Mouse (Mus musculus) urinary bladder, postnatal 25 days (tissue): ENCODE data around the gene Epha1.

Source experiments
- DNase-seq: peaks from one replicate; pipeline ENCODE4 v3.0.0; 2022; ENCODE audit warnings: low spot score

Gene Epha1

GRCm38 (mm10) chr6:42372816-42373547 is at the start of gene Epha1:
TSS of gene Epha1 (minus strand) at chr6:42373268.
- peak; percentile 72 for DNase-seq

GRCm38 (mm10) chr6:42421439-42421838 is 48.4 kb upstream of the Epha1 start:
- no peak for DNase-seq

- DNase-seq = no peak
Measured at GRCm38 (mm10) chr6:42419443-42419842, 46.4 kb upstream of the Epha1 start.

- DNase-seq = no peak
Measured at GRCm38 (mm10) chr6:42405134-42405533, 32.1 kb upstream of the Epha1 start, which contains the start of gene Tas2r135. TSS of gene Tas2r135 (plus strand) at chr6:42405434.

DNA sequence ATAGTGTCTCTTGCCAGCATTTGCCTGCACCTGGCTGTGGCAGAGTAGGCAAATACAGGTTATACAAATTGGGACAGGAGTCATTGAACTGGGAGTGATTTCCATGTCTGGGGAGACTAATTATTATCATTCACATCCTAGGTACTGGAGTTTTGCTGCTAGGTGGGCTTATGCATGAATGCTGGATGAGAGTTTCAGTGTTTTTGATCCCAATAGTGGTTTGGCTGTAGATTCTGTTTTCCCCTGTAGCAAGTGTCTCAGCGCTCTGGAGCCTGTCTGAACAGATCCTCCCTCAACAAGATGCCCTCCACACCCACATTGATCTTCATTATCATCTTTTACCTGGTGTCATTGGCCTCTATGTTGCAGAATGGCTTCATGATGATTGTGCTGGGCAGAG is 26.9 kb upstream of the Epha1 start, which contains the start of gene Tas2r143:
Tas2r143 (plus strand) TSS at position 301 of the 400 bp plus-strand sequence.
- no peak for DNase-seq

- DNase-seq = no peak
Measured at GRCm38 (mm10) chr6:42398998-42399397, 25.9 kb upstream of the Epha1 start.

- no peak for DNase-seq
Measured at GRCm38 (mm10) chr6:42398285-42398684, 25.2 kb upstream of the Epha1 start.

DNA sequence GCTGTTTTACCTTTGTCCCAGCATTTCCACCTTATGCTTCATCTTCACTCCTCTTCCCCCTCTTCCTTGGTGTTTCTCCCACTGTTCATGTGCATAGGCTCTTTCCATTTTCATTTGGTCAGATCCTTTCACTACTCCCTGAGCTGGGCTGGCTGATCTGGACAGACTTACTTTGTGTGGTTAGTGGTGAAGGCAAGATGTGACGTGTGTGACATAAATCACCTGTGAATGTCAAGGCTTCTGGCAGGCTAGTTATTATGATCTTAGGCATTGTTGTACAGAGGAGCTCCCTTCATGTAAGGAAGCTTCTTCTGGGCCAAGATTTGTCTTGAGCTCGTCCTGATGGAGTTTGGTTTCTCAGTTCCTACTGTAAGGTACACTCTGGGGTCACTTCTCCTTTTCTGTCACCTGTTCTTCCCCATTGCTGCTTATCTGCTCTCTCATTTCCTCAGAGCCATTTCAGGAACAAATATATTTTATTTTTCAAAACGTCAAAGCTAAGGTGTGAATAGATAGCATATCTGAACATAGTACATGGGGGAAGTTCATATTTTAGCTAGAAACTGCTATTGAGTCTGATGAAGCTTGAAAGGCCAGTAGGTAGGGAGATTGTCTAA is 24.1 kb upstream of the Epha1 start:
- no peak for DNase-seq

GRCm38 (mm10) chr6:42395960-42396809 is 23.1 kb upstream of the Epha1 start:
- DNase-seq = peak; percentile 86

- no peak for DNase-seq
Measured at GRCm38 (mm10) chr6:42391796-42392330, 18.8 kb upstream of the Epha1 start.

GRCm38 (mm10) chr6:42385635-42386034 is 12.6 kb upstream of the Epha1 start:
- no peak for DNase-seq

DNA sequence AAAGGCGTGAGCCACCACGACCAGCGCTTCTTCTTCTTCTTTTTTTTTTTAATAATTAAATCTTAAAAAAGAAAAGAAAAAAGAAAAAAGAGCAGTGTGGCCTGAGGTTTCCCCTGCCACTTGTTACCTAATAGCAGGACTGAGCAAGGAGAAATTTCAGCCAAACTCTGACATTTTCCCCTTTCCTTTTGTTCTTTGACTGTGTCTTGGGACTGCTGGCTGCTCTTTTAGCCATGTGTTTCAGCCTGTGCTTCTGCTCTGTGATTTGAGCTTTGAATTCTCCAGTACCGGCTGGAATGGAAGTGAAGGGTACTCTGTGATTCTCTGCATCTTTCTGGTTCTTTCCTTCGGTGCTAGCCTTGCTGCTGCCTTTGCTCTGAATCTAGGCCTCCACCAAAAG is 10.3 kb upstream of the Epha1 start:
- DNase-seq = no peak

GRCm38 (mm10) chr6:42381916-42382381 is 8.9 kb upstream of the Epha1 start:
- DNase-seq = no peak

GRCm38 (mm10) chr6:42381221-42381620 is 8.2 kb upstream of the Epha1 start:
- no peak for DNase-seq

DNA sequence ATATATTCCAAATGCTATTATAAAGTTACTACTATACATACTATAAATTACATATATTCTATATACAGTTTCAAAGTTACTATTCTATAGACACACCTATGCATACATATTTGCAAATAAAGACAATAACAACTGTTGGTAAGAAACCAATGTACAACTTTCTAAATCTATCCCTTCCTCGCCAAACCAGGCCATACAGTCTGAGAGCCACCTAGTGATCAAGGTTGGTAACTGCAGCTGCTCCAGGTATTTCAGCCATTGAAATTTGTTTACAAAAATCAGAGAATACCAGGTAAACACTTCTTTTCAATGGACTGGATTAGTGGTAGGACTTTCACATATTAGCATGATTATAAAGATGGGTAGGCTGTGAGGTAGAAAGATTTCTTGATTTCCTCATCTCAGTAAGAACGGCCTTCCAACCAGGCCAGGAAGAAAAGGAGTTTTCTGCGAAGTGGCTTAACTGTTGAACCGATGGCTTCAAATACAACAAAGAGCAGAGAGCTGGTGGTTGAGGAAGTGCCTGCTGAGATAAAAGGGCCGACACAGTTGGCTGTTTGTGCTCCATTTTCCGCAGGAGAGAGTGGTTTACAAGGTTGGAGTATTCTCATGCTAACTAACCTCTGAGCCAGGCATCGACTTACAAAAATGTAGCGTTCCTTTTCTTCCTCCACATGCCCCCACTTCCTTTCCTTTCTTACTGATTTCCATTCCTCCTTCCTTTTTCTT is 7.5 kb upstream of the Epha1 start:
- no peak for DNase-seq

DNA sequence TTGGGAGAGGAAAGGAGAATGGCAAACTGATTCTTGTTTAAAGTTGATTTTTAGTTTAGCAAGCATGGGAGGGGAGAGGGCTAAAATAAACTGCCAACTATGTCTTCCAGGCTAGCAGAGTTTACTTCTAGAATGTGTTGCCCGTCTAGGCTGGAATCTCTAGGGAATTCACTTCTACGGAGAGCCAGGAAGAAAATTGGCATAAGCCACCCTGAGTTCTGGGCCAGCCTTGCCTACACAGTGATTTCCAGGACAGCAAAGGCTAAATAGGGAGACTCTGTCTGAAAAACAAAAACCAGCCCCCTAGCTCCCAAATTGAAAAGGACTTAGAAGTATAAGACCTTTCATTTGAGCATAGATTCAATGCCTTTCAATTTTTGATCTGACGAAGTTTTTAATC is 6.5 kb upstream of the Epha1 start:
- no peak for DNase-seq

- no peak for DNase-seq
Measured at GRCm38 (mm10) chr6:42377280-42377679, 4.2 kb upstream of the Epha1 start.

DNA sequence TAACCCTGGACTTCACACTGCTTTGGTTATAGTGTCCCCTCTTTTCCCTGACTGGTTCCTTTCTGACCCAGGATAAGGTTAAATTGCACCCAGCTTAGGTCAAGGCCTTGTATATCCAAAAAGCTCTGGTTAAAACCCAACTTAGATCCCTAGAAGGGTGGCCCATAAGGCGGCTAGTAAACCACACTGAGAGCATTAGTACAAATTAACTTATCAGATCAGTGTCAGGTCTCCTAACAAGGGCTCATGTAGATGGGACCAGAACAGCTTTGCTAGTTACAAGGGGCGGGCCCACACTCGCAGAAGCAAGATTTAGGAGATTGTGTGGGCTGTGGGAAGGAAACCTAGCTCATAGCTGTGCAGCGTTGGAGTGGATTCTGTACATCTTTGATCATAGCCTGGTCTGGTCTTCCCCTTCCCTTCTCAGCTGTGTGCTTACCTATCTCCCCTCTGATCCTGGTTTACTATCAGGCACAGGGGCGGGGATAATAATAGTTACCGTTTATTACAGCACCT is 3.5 kb upstream of the Epha1 start:
- DNase-seq = no peak

- DNase-seq = no peak
Measured at GRCm38 (mm10) chr6:42376016-42376415, 2.9 kb upstream of the Epha1 start.

- DNase-seq = no peak
Measured at GRCm38 (mm10) chr6:42375131-42375530, 2.1 kb upstream of the Epha1 start.

- DNase-seq = no peak
Measured at GRCm38 (mm10) chr6:42374701-42375100, 1.6 kb upstream of the Epha1 start.
